Mouse (Mus musculus) lung, postnatal 4 days (tissue): ENCODE data around the gene Gga2.

Source experiments
- DNase-seq, 2 experiments: peaks; one replicate each; pipeline ENCODE4 v3.0.0; 2021

Gene Gga2

DNA sequence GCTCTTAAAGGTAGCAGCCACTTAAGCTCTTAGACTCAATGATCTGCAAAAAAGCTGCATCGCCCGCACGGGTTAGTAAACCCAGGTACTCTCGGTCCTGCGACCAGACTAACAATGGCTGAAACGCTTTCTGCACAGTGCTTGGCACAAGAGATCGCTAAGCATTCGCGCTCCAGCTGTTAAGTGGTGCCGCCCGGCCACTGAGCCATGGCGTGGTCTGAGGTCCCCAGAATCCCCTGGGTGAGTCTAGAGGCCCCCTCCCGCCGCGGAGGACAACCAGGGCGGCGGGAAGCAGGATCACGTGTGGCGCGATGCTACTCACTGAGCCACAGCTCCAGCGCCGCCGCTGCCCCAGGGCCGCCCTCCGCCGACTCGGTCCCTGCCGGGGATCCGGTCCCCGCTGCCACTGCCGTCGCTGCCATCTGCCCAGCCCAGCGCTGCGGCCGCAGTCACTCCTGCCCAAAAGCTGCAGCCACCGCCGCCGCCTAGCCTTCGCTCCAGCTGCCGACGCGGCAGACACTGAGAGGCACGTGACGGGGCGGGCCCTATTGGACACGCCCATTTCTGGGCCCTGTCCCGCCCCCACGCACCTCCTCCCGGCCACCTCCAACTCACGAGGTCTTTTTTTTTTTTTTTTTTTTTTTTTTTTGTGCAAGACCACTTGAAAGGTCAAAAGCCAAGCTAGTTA is at the start of gene Gga2:
Gene Gga2 (minus strand): TSS at position 556 of the 688 bp plus-strand sequence.
- DNase-seq, result peak; percentile 90 to 94

DNA sequence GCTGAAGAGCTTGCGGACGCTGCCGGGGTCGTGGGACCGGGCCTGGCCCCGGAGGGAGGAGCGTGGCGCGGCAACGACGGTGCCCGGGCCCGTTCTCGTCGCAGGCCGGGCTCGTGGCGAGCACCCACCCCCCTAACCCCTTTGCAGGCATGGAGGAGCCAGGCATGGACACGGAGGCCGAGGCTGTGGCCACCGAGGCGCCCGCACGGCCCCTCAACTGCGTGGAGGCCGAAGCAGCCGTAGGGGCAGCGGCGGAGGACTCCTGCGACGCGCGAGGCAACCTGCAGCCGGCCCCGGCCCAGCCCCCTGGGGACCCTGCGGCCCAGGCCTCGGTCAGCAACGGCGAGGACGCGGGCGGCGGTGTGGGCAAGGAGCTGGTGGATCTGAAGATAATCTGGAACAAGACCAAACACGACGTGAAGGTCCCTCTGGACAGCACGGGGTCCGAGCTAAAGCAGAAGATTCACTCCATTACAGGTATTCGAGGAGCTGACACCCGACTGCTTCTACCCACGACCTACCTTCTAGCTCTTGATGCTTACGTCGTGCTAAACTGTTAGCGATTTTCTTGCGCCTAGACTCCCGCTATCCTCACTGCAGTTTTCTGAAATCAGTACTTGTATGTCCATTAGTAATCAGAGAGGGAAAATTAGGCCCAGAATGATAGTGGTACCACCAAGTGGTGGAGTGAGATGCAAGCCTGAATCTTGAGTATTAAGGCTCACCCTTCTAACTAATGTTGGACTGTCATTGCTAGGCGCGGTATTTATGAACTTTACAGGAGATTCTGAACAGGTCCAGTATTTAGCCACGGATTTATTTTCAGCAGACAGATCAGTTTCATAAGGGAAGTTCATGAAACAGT is 46.7 kb upstream of the Gga2 start:
- no peak for DNase-seq

DNA sequence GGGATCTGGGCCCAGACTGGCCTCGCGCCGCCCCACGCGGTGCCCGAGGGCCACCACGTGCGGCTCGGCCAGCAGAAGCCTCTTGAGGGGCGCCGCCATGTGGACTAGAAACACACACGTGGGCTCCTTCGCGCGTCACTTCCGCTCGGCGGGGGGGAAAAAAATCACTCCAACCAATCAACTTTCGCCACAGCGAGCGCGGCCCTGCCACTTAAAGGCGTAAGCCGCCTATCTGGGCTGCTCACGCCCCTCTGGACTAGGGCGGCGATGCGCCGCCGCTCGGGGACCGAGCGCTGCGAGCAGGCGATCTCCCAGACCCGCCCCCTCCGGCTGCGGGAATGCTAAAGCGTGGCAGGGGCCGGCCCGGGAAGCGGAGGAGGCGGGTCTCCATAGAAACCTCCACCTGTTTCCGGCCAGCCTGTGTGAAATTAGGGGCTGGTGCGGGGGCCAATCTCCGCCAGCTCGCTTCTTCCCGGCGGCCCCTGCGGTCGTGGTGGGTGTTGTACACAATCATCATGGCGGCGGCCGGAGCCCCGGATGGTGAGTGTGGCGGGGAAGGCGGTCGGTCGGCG is 46.0 kb upstream of the Gga2 start, which contains the start of the genes Ubfd1 and Ears2:
Gene Ubfd1 (plus strand): TSS at position 231 of the 572 bp plus-strand sequence.
Gene Ears2 (minus strand): TSS at position 319 of the 572 bp plus-strand sequence.
- DNase-seq, result peak; percentile 96 to 97

DNA sequence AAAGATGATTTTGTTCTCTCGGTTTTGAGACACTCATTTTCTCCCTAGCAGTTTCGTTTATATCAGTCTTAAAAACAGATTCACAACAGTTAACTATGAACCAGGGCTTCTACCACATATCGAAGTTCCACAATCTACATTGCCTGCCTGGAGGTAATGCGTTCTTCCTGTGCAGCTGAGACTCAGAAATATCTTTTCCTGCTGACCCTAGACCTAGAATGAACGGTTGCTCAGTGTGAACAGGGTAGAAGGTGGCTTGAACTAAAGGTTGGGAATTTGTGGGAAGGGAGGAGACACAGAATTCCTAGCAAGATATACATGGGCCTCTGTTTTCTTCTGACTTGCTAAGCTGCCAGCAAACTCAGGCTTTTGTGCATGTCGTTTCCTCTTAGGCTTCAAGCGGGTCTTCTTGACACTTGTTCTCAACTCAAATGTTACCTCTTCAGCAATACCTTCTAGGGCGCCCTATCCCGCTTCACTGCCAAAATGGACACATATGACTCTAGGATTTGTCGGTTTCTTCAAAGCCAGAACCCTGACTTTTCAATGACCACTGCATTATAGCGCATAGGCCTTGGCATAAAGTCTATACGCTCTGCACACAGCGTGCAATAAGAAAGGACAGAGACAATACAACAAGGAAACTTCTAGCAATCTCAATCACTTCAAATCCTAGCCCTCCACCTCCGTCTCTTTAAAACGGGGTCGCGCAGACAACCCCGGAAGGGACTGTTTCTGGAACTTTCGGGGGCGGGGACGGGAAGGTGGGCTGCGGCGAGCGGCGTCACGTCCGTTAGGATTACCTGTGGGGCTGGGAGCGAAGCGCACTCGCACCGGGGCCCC is 45.3 kb upstream of the Gga2 start:
- no peak for DNase-seq

DNA sequence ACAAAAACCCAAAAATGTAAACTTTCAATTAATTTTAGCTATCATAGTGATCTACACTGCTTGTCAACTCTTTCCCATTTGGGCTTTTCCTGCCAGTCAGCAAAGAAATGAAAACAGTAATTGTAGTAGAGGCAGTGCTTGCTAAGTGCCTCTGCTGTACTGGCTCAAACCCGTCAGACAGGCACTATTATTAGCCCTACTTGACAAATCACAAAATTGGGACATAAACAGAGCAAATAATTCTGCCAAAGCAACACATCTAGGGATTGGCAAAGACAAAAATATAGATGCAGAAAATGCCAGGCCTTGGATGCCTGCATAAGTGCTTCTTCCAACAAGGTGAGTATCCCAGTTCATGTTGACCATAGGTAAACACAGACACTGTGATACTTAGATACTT is 44.6 kb upstream of the Gga2 start:
- no peak for DNase-seq

DNA sequence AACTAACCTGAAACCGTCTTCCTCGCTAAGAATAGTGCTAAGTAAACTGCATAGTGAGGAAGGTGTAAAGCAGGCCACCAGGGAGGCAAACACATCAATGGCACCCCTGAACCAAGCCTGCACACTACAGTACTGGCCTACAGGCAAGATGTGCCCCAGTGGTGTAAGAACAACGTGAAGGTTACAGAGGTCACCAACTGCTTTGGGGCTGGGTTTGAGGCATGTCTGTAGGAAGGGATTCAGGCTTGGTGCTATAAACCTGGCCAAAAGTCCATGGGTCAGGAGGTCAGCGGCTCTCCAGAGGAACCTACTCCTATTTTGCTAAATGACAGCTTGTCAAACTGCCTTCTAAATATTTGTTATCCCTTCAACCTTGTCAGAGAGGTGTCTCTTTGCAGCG is 35.6 kb upstream of the Gga2 start:
- no peak for DNase-seq

DNA sequence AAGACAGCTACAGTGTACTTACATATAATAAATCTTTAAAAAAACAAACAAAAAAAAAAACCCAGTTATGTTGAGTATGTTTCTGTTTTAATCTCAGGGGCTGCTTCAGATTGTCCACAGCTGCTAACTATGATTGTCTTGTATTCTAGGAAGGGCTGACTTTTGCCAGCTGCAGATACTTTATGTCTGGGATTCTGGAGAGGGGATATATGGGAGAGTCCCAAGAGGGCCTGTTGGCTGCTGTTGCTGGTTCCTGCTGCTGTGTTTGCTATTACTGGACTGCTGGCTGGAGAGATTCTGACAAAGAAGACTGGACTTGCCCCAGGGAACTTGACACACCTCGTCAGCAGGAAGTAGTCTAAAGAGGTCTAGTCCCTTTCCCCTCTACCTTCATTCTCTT is 29.8 kb upstream of the Gga2 start:
- DNase-seq, result peak; percentile 21 to 65

DNA sequence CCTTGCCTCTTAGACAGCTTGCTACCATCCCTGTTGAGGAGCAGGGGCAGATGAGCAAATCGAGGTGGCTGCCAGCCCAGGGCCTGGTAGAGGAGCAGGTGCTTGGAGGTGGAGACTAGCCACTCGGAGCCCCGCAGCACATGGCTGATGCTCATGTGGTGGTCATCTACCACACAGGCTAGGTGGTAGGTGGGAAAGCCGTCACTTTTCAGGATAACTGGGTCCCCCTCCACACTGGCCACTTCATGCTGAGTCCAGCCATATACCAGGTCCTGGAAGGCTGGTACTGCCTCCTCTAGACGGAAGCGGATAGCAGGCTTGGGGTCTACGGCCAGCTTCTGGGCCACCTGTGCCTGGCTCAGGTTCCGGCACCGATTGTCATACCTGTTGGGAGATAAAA is 27.2 kb upstream of the Gga2 start:
- no peak for DNase-seq

DNA sequence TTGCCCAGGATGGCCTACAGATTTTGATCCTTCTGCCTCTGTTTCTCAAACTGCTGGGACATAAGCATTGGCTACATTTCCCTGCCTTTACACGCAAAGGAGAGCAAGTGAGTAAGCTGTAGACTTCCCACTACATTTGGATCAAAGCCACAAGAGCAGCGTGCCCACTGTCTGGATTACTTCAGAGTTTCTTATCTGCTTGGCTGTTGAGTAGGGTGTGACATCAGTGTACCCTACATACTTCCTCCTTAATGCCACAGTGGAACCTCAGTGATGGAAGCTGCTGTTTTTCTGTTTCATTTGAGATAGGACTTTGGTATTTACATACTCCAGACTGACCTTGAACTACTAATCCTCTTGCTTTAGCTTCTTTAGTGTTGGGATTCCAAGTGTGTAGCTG is 25.8 kb upstream of the Gga2 start:
- DNase-seq, result no peak

DNA sequence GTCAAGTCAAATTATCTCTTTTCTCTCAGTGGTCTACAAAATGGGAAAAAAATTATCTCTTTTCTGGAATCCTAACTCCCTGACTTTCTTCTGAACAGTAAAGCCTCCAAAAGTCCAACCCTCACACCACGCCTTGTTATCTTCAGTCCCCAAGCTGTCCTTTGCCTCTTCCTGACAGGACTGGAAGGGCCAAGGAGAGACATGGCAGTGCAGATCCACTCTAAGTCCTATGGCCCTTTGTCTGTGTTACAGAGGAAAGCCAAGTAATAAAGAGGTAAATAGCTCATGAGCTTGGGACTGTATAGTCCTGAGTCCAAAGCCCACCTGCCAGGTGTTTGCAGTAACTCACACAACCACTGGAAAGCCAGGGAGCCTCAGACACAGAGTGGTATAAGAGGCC is 24.7 kb upstream of the Gga2 start:
- no peak for DNase-seq

DNA sequence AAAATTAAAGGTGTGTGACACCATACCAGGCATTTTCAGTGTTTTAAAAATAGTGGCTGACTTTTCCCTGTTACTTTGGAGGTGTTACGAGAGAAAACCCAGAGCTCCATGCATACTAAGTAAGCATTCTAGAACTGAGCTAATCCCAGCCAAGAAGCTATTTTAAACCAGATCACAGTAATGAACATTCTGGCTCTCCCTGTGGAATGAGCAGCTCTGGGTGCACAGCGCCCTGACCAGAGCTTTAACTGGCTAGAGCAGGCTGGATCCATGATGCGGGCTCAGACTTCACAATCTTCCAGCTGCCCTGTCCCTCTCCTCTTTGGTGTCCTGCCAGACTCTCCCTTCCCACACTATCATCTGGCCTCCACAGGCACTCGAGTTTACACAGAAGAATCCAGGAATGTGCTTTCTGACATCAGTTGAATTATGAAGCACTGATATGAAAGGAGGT is 24.2 kb upstream of the Gga2 start:
- peak; percentile 43 to 82 for DNase-seq

DNA sequence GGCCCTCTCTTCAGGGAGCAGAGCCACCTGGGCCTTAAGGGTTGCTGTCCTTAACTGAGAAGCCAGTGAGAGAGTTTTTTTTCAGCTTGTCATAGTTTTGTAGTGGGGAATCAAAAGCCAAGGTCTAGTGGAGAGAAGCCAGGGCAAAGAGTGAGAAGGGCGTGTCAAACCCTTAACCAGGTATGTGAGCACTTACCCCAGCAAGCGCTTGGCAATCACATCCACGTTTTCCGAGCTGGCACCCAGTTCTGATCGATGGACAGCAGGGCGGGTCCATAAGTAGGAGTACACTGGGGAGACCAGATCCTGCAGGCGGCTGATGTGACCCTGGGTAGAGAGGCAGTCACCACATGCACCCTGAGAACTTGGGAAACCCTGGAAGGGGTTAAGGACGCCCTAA is 23.1 kb upstream of the Gga2 start:
- DNase-seq, result peak in 1 of 2 experiments; percentile 40

DNA sequence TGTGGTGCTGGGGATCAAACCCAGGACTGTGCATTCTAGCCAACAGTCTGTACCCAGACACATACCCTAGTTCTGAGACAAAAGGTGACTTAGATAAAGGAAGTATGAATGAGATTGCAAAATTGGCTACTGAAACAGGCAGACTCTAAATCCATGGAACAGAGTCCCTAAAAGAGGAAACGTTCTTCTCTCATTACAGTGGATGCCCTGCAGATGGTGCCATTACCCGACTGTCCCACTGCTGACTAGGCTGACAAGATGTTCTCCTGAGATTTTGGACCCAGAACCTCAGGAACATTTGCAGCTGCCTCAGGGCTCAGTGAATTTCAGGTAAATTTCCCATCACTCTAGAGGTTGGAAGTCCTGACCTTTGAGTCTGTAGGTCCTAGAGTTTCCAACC is 13.3 kb upstream of the Gga2 start:
- peak in 1 of 2 experiments; percentile 52 for DNase-seq

DNA sequence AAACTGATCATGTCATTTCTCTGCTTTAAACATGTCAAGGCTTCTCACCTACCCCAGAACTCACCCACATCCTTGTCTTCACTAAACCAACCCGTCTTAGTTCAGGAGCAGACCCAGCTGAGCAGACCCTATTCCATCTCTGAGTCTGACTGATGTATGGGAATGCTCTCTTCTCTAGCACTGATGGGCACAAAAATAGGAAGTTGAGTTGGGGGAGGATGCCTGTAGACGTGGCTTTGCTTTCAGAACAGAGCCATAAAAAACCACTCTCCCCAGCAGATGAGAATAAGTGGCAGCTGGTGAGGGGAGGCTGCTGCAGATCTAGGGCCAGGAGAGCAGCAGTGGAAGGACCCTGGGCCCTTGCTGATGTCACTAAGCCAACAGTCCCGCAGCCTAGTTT is 12.3 kb upstream of the Gga2 start:
- no peak for DNase-seq

DNA sequence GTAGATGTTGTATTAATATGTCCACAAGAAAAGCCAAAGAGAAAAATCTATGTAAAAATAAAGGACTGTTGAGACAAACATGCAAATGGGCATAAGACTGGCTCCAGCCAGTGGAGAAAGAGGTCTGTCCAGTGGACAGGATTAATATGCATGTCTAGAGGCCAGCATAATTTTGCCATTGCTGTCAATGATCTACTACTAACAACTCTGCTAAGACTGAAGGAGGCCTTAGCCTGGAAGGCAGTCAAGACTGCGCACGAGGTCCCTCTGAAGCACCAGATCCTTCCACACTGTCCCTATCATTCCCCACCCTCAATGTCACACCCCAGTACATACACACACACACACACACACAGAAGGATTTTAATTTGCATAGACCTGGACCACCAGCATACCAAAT is 1.1 kb upstream of the Gga2 start:
- DNase-seq, result no peak

DNA sequence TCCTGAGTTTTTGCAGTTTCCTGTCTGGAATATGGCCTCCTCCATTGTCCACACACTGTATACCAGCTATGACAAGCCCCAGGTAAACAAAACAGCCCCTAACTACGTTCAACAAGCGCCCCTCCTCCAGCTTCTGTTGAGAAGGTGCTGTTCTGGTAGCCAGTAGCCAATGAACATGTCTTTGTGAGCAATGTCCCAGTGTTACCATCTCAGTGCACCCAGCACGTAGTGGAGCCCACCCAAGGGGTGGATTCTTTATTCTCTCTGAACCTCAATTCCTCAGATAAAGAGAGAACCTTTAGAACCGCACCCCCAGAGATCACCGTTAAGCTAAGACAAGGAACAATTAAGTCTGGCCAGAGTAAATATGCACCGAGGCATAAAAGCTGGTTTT is 752 bp downstream of the Gga2 start:
- DNase-seq, result no peak

DNA sequence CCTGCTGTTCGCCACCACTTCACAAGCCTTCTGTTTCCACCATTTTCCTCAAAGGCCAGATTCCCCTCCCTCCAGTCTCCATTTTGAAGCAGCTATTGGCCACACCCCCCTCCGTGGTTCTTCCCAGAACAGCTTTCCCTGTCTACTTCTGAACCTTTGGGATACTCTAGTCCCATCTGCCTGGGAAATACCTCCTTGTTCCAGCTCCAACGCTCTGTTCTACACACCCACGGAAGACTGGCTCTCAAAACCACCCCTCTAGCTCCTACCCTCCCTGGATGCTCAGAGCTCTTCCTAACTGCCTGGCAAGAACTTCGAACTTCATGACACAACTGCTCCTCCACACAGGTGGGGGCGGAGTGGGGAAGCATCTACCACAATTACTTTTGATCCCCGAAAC is 2.0 kb downstream of the Gga2 start:
- DNase-seq, result no peak

DNA sequence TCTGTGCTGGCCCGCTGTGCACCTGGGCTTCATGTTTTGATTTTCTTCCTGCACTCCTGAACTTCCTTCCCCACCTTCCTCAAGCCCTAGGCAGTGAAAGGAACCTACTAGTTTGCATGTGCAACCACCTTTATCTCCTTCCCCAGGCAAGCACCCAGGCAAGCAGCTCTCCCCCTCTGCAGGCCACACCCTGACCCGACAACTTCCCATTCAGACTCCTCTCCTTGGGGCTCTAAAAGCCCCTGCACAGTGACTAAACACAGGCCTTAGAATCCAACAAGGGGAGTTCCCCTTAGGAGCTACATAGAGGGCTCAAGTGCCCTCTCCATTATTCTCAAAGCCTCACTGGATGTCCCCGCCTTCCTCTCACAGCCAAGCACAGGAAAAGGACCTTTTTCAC is 2.8 kb downstream of the Gga2 start:
- DNase-seq, result peak; percentile 22 to 47

DNA sequence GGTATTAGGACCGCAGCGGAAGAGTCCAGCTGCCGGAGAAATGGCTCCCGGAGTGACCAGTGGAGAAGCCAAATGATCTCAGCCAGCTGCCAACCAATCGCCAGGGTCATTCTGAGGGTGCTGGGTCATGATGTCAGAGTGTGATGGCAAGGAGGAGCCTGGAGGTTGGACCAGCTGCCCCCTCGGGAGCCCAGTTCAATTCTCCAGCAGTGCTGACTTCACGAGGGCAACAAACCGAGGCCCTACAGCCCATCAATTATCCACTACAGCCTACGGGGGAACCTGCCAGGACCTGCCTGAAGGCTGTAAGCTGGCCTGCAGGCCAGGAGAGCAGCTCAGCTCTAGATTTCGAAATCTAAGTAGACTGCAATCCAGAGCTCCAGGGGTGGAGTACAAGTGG is 5.3 kb downstream of the Gga2 start:
- no peak for DNase-seq

DNA sequence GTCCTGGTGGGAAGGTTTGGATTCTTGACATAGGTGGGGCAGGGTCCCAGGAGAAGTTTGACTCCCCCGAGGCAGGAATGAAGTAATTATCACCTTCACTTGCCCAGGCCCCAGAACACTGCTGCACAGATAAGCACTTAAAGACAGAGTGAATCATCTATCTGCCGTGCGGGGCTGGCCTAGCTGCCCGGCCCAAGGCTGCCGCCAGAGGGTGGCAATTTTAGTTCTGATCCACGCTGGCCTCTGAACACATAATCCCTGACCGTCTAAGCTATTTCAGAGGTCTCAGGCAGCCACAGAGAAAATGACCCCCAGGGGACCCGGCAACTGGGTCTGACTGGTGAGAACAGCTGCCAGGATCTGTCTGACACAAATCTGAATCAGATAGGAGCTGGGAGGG is 5.9 kb downstream of the Gga2 start:
- peak in 1 of 2 experiments; percentile 18 for DNase-seq

DNA sequence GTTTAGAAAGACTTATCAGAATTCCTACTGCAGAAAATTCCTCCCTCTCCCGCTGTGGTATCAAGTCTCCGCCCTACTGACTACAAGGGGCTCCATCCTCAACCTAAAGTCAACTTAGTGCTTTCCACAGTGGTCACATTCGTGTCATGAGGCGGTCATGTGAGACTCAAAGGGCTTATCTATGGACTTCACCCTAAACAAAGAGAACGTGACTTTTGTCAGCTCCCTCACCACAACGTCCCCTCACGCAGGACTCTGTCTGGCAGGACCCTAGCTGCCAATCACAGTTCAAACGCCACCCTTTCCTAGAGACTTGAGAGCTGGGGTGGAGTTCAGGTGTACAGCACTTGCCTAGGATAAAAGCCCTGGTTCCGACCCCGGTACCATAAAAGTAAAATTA is 8.1 kb downstream of the Gga2 start:
- DNase-seq, result no peak

DNA sequence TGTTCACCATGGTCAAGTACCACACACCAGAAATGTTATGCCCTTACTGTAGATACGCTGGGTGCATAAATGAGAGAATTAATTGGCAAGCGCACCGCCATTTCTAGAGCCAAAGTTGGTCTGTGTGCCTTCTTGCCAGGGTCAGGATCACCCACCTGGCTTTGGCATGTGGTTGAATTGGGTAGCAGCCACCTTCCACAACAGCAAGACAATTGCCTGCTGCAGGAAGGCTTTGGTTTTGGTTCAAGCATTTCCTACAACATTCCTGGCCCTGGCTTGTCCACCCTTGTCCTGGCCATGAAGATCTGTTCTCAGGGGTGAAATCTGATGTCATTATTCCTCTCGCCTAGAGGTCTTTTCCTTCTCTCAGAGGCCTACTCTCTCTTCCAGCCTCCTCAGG is 8.7 kb downstream of the Gga2 start:
- no peak for DNase-seq

DNA sequence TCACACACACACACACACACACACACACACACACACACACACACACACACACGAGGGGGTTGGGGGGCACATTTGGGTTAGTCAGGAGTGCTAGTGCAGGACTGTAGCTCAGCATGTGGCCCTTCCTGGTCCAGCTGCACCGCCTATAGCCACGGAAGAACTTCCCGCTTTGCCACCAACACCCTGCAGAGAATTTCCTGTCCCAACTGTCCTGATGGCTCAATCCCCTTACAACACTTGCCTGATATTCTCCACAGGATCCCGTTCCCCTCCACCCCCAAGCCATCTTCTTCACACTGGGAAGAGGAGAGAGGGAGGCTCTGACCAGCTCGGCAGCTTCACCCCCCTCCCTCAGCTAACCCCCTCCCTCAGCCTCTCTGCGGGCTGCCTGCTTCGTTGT is 20.6 kb downstream of the Gga2 start:
- DNase-seq, result no peak
